Mouse (Mus musculus) MEL (cell line): ENCODE measurements around the gene Exd2.
A peak's percentile ranks its signal among the peaks of the same experiment; 100 is the strongest.

Experiments
- CHD1 ChIP-seq: IDR thresholded peaks from 2 replicates; pipeline ENCODE4 v1.6.1; 2012; ENCODE audit warnings: low read depth, mild to moderate bottlenecking, inconsistent platforms, low read length, improper control_type of control experiment
- CTCF ChIP-seq, 3 experiments: IDR thresholded peaks in 2 of 3; conservative IDR thresholded peaks in 1 of 3; 2 replicates each; pipeline ENCODE4 v1.5.1; 2011 to 2012; ENCODE audit warnings: low read length in 3 of 3, low read depth in 2 of 3, mild to moderate bottlenecking in 2 of 3, improper control_type of control experiment in 1 of 3, inconsistent platforms in 1 of 3, mixed read lengths in 1 of 3, moderate library complexity in 1 of 3; ENCODE audit not compliant: control insufficient read depth in 1 of 3, insufficient read depth in 1 of 3, poor library complexity in 1 of 3, severe bottlenecking in 1 of 3
- E2F4 ChIP-seq: IDR thresholded peaks from 2 replicates; pipeline ENCODE4 v1.6.1; 2011; ENCODE audit warnings: low read depth, low read length, improper control_type of control experiment, borderline replicate concordance
- ELF1 ChIP-seq: IDR thresholded peaks from 2 replicates; pipeline ENCODE4 v1.6.1; 2014; ENCODE audit warnings: low read depth, mild to moderate bottlenecking, inconsistent platforms, low read length, improper control_type of control experiment, moderate library complexity
- GABPA ChIP-seq: IDR thresholded peaks from 2 replicates; pipeline ENCODE4 v1.6.1; 2012; ENCODE audit warnings: low read depth, mild to moderate bottlenecking, inconsistent platforms, low read length, improper control_type of control experiment, moderate library complexity
- HCFC1 ChIP-seq: IDR thresholded peaks from 2 replicates; pipeline ENCODE4 v1.6.1; 2012; ENCODE audit warnings: low read depth, mild to moderate bottlenecking, inconsistent platforms, low read length, improper control_type of control experiment, moderate library complexity
- JUND ChIP-seq: IDR thresholded peaks from 2 replicates; pipeline ENCODE4 v1.6.1; 2011; ENCODE audit warnings: low read depth, mild to moderate bottlenecking, improper control_type of control experiment, low read length
- POLR2A ChIP-seq, 2 experiments: IDR thresholded peaks; 2 replicates each; pipeline ENCODE4 v1.6.1; 2011 to 2012; ENCODE audit warnings: low read length in 2 of 2, mild to moderate bottlenecking in 2 of 2, control low read depth in 1 of 2, improper control_type of control experiment in 1 of 2, low read depth in 1 of 2, moderate library complexity in 1 of 2; ENCODE audit not compliant: control insufficient read depth in 1 of 2, insufficient read depth in 1 of 2, poor library complexity in 1 of 2
- RCOR1 ChIP-seq: IDR thresholded peaks from 2 replicates; pipeline ENCODE4 v1.6.1; 2012; ENCODE audit warnings: low read depth, mild to moderate bottlenecking, inconsistent platforms, low read length, improper control_type of control experiment
- USF1 ChIP-seq: IDR thresholded peaks from 2 replicates; pipeline ENCODE4 v1.6.1; 2014; ENCODE audit warnings: low read depth, mild to moderate bottlenecking, inconsistent platforms, low read length, improper control_type of control experiment, moderate library complexity
- USF2 ChIP-seq, 2 experiments: IDR thresholded peaks; 2 replicates each; pipeline ENCODE4 v1.6.1; 2011 to 2012; ENCODE audit warnings: improper control_type of control experiment in 2 of 2, low read length in 2 of 2, borderline replicate concordance in 1 of 2, inconsistent platforms in 1 of 2, low read depth in 1 of 2, mild to moderate bottlenecking in 1 of 2; ENCODE audit not compliant: insufficient read depth in 1 of 2
- ZC3H11A ChIP-seq: IDR thresholded peaks from 2 replicates; pipeline ENCODE4 v1.6.1; 2012; ENCODE audit warnings: low read depth, mild to moderate bottlenecking, inconsistent platforms, low read length, improper control_type of control experiment
- ZKSCAN1 ChIP-seq: IDR thresholded peaks from 2 replicates; pipeline ENCODE4 v1.6.1; 2012; ENCODE audit warnings: low read depth, mild to moderate bottlenecking, inconsistent platforms, low read length, improper control_type of control experiment, moderate library complexity
- ZNF384 ChIP-seq: IDR thresholded peaks from 2 replicates; pipeline ENCODE4 v1.6.1; 2012; ENCODE audit warnings: low read depth, mild to moderate bottlenecking, inconsistent platforms, low read length, improper control_type of control experiment

DNA sequence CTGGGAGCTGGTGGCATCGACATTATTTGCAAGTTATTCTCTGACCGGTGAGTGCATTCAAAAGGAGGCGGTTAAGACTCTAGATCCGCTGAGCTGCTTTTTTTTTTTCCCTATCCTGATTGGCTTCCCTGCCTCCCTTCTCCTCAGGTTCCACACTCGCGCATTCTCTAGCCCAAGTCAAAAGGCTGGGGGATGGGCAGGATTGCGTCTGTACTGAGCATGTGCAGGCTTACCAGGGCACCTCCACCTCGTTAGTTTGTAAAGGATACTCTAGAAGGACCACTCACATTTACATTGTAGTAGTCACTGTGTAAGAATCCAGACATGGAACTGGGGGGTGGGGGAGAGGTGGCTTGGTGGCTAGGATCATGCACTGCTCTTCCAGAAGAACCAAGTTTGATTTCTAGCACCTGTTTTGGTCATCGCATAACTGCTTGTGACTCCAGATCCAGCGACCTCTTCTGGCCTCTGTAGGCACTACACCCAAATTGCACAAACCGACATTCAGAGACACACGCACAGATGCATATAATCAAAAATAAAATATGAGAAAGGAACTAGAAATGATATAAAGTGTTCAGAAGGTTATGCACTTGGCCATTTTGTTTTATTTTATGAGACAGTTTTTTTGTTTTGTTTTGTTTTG, 61.5 kb downstream of the Exd2 start:
- TF ChIP-seq E2F4 (no peak), CTCF (IDR thresholded peaks at IDR 0.05 in 2 of 3, conservative IDR thresholded peaks at IDR 0.05 in 1 of 3; ENCODE audit: control insufficient read depth in 1 of 3, insufficient read depth in 1 of 3, low read depth in 2 of 3, low read length in 3 of 3, poor library complexity in 1 of 3, severe bottlenecking in 1 of 3) (peak; percentile 6 to 29 (median 21); a peak in 2 of 6 replicates), USF1 (no peak), POLR2A (IDR thresholded peaks at IDR 0.05; ENCODE audit: control insufficient read depth in 1 of 2, insufficient read depth in 1 of 2, low read depth in 1 of 2, low read length in 2 of 2, poor library complexity in 1 of 2) (no peak), ZC3H11A (no peak), ELF1 (no peak), ZNF384 (no peak), USF2 (IDR thresholded peaks at IDR 0.05; ENCODE audit: borderline replicate concordance in 1 of 2, insufficient read depth in 1 of 2, low read depth in 1 of 2, low read length in 2 of 2) (no peak), HCFC1 (no peak), RCOR1 (no peak), ZKSCAN1 (no peak), JUND (no peak), GABPA (no peak), CHD1 (no peak)
